8 mouse cellular contexts compared by ENCODE assay signal in the genomic region with DNA sequence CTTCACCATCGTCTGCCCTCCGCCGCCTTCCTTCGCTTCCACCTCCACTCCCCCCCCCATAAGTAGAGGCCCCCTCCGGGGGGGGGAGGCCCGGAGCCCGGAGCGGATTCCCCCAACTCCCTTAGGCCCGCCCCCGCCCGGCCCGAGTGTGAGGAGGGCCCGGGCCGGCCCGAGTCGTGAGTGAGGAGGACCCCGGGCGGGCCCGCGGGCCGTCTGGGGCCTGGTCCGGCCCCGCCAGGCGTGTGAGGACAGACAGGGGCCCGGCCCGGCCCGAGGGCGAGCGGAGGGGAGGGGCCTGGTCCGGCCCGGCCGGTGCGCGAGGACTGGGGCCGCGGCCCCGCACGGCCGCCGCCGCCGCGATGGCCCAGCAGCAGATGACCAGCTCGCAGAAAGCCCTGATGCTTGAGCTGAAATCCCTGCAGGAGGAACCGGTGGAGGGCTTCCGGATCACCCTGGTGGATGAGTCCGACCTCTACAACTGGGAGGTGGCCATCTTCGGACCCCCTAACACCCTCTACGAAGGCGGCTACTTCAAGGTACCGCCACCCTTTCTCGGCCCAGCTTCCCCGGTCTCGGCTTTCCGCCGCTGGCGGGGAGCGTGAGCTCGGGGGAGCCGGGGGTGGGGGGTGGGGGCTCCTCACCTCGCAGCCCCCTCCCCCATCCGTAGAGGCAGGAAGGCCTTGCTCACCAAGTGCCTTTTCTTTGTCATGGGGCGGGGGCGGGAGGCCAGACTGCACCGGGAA. TPM values are rescaled to one million over a fixed set of nuclear protein-coding genes. Genes with fewer than 3 reads are reported as not detected.
A peak's percentile ranks its signal among the peaks of the same experiment; 100 is the strongest.
DNase-seq lines count a peak whose midpoint lies in the region; ATAC-seq and TF ChIP-seq lines count a peak whose summit lies in the region.

A gene (plus strand): TSS at position 33 of the 743 bp plus-strand sequence.

- peaks cover 1% of the 10 kb centered on the region; the same call in 1 of the 2 replicates for H3K36me3 ChIP-seq in hindbrain, postnatal 0 days (ENCODE audit: insufficient read depth, low read length)

- peak within 1 kb of the TSS; percentile 98 for H3K27ac ChIP-seq in hindbrain, postnatal 0 days

- peak; percentile 80 for ATAC-seq in hindbrain, postnatal 0 days
- ATAC-seq in megakaryocyte progenitor cell, adult 5-6 weeks (replicated peaks; ENCODE audit: poor library complexity), result peak; percentile 12; the same call in 1 of the 2 replicates

- TF ChIP-seq CTCF in hindbrain, postnatal 0 days (IDR thresholded peaks at IDR 0.05; ENCODE audit: low read depth), result peak; percentile 29; the same call in 1 of the 2 replicates

- H3K9ac ChIP-seq in hindbrain, postnatal 0 days (replicated peaks; ENCODE audit: low read length), result peak within 1 kb of the TSS; percentile 99

- peak within 1 kb of the TSS; percentile 99 for H3K4me3 ChIP-seq in hindbrain, postnatal 0 days (ENCODE audit: low read length)

- peak; percentile 63 for DNase-seq in adipocyte (ENCODE audit: low spot score)
- DNase-seq in embryo, embryonic 10 days (ENCODE audit: low spot score), result peak; percentile 67
- peak; percentile 71 for DNase-seq in gastrocnemius, postnatal 10 days
- DNase-seq in hindbrain, postnatal 0 days (ENCODE audit: low spot score), result peak; percentile 69
- peak; percentile 29 to 40 for DNase-seq in left cerebral cortex, postnatal 14 days (ENCODE audit: low spot score in 2 of 2)
- peak; percentile 42 for DNase-seq in right cerebral cortex, postnatal 14 days
- peak; percentile 80 for DNase-seq in yolk sac, embryonic 10.5 days (ENCODE audit: low spot score)

- peak within 1 kb of the TSS; percentile 86 for H3K4me2 ChIP-seq in hindbrain, postnatal 0 days (ENCODE audit: low read depth, low read length)

- WGBS in hindbrain, postnatal 0 days, result under 1% methylated on average over 42 of the region's 65 CpGs

- intact Hi-C loops in left cerebral cortex, postnatal 14 days (cut with DNase I), result loop anchor here (10.0 kb wide), 1 partner anchor 139 kb away; a partner anchor contains a TSS

- no peaks in the 10 kb centered on the region for H3K9me3 ChIP-seq in hindbrain, postnatal 0 days (ENCODE audit: low read length)

- H3K27me3 ChIP-seq in hindbrain, postnatal 0 days (ENCODE audit: insufficient read depth, low read length), result no peaks in the 10 kb centered on the region

- no peaks in the 10 kb centered on the region for H3K4me1 ChIP-seq in hindbrain, postnatal 0 days (ENCODE audit: insufficient read depth, low read length)

RNA-seq across cellular contexts. Expression of the gene that starts here (rescaled TPM):
- total RNA-seq in gastrocnemius, postnatal 10 days (2021), result 10 to 100 TPM; 85.3 to 85.8 TPM
- total RNA-seq in hindbrain, postnatal 0 days (2014; rRNA removed), result 27.2 and 30.2 TPM in 2 replicates
- polyA plus RNA-seq in hindbrain, postnatal 0 days (2015; fragmentation: Nextera tagmentation; extraction: Ambion mirVana), result 47.5 and 47.9 TPM in 2 replicates
- total RNA-seq in left cerebral cortex, postnatal 14 days (2021), result 10 to 100 TPM; 87.8 to 89.0 TPM
- total RNA-seq in megakaryocyte progenitor cell, adult 5-6 weeks (2015), result 131 and 149 TPM in 2 replicates
- 29.9 and 33.4 TPM in 2 replicates for total RNA-seq in megakaryocyte progenitor cell, adult 5-6 weeks (2017)

Comparison
In these comparisons a context has a peak if more than half of its experiments do, and no peak if none do; other contexts are left out.
1. Peak in every context shown above with its lines: DNase-seq, ATAC-seq, H3K4me3 ChIP-seq and H3K27ac ChIP-seq.